Mouse (Mus musculus): Measurements from ENCODE around the gene Ttc32. TPM values are rescaled to one million over a fixed set of nuclear protein-coding genes. Genes with fewer than 3 reads are reported as not detected.
"Not testable (repeated sequence)": the region's sequence is repeated elsewhere in the genome, so short reads cannot be mapped to it uniquely, and the experiment has no call there.

Ttc32 gene
- polyA plus RNA-seq, 1 experiment from 2014 or later, result 8.9 TPM

- H3K27ac ChIP-seq (replicated peaks), result no peak overlapping the region
- no peak overlapping the region for H3K4me3 ChIP-seq (replicated peaks)
- 92% methylated on average over 13 of the region's 13 CpGs for WGBS
- H3K4me1 ChIP-seq, result no peaks in the 10 kb centered on the region
- no peaks in the 10 kb centered on the region for H3K9me3 ChIP-seq (replicated peaks)
- no peaks in the 10 kb centered on the region for H3K27me3 ChIP-seq (replicated peaks)
- H3K4me2 ChIP-seq, result no peak overlapping the region
- ATAC-seq (ENCODE audit: low FRiP score), result no peak
- peaks cover 20% of the 10 kb centered on the region for H3K36me3 ChIP-seq
- no peak overlapping the region for H3K9ac ChIP-seq (replicated peaks)
These were observed 5.1 kb upstream of the Ttc32 start for GRCm38 (mm10) chr12:9024736-9025135.

DNA sequence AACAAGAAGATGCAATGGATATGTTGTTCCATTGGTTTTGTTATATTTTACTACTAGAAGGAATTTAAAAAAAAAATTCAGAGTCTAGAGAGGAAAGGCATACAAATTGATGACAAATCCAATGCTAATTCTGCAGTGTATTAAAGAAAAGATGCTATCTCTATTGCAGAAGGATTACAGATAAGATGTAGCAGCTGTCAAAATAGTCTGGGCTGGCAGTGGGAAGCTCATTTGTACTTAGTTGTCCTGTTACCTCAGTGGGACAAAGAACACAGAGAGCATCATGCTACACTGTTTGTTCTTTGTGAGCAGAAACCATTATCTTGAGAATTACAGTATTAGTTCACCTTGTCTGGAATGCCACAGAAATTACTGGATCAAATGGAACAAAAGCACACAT, 3.0 kb upstream of the Ttc32 start:
- H3K27me3 ChIP-seq (replicated peaks), result no peaks in the 10 kb centered on the region
- no peak overlapping the region for H3K4me3 ChIP-seq (replicated peaks)
- no peaks in the 10 kb centered on the region for H3K9me3 ChIP-seq (replicated peaks)
- H3K4me1 ChIP-seq, result peaks cover 9% of the 10 kb centered on the region
- H3K9ac ChIP-seq (replicated peaks), result no peak overlapping the region
- H3K4me2 ChIP-seq, result no peak overlapping the region
- peaks cover 17% of the 10 kb centered on the region for H3K36me3 ChIP-seq
- H3K27ac ChIP-seq (replicated peaks), result no peak overlapping the region
- no peak for ATAC-seq (ENCODE audit: low FRiP score)

- H3K9me3 ChIP-seq (replicated peaks); ATAC-seq (ENCODE audit: low FRiP score); H3K27ac ChIP-seq (replicated peaks); H3K4me3 ChIP-seq (replicated peaks); H3K4me2 ChIP-seq; H3K9ac ChIP-seq (replicated peaks); H3K27me3 ChIP-seq (replicated peaks); H3K4me1 ChIP-seq: not testable (repeated sequence)
- 93% methylated on average over 7 of the region's 7 CpGs for WGBS
- H3K36me3 ChIP-seq, result peaks cover 17% of the 10 kb centered on the region
These were observed 981 bp upstream of the Ttc32 start for GRCm38 (mm10) chr12:9028816-9029215.

- ATAC-seq (ENCODE audit: low FRiP score), result peak; percentile 69
- Histone ChIP-seq H3K27me3 (replicated peaks) (no peaks in the 10 kb centered on the region), H3K4me3 (replicated peaks) (peak overlapping the region; percentile 60), H3K4me1 (peaks cover 9% of the 10 kb centered on the region), H3K27ac (replicated peaks) (peak overlapping the region; percentile 98), H3K36me3 (peaks cover 17% of the 10 kb centered on the region), H3K4me2 (peak overlapping the region; percentile 77), H3K9me3 (replicated peaks) (no peaks in the 10 kb centered on the region), H3K9ac (replicated peaks) (peak overlapping the region; percentile 82; the same call in 1 of the 2 replicates)
- WGBS, result 61% methylated on average over 4 of the region's 4 CpGs
These were observed 300 bp upstream of the Ttc32 start for GRCm38 (mm10) chr12:9029506-9029887.

DNA sequence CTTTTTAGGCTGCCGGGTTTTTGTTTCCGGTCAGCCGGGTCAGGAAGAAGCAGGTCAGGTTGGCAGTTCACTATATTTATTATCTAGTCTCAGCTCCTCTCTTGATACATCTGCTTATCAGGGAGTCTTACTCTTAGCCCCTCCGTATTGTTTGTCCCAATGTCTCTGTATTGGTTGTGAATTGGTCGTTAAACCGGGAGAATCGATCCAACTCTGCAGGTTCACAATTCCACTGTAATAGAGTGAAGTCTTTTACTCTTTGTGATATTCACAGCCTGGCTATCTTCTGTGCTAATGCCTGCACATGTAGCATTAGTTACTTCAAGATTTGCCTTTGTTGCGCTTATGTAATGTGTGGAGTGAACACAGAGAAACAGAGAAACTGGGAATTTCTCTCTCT, 1.4 kb downstream of the Ttc32 start:
- Histone ChIP-seq H3K4me2 (peak overlapping the region; percentile 77), H3K36me3 (peaks cover 14% of the 10 kb centered on the region), H3K27ac (replicated peaks) (no peak overlapping the region), H3K4me1 (peaks cover 9% of the 10 kb centered on the region), H3K9me3 (replicated peaks) (no peaks in the 10 kb centered on the region), H3K9ac (replicated peaks) (peak overlapping the region; percentile 82), H3K4me3 (replicated peaks) (peak overlapping the region; percentile 60), H3K27me3 (replicated peaks) (no peaks in the 10 kb centered on the region)
- ATAC-seq (ENCODE audit: low FRiP score), result no peak
- WGBS, result 57% methylated on average over 8 of the region's 8 CpGs

- no peak overlapping the region for H3K9ac ChIP-seq (replicated peaks)
- peaks cover 9% of the 10 kb centered on the region for H3K4me1 ChIP-seq
- H3K27me3 ChIP-seq (replicated peaks), result no peaks in the 10 kb centered on the region
- H3K4me3 ChIP-seq (replicated peaks), result no peak overlapping the region
- peaks cover 3% of the 10 kb centered on the region for H3K36me3 ChIP-seq
- H3K4me2 ChIP-seq, result no peak overlapping the region
- no peak overlapping the region for H3K27ac ChIP-seq (replicated peaks)
- H3K9me3 ChIP-seq (replicated peaks), result no peaks in the 10 kb centered on the region
- no peak for ATAC-seq (ENCODE audit: low FRiP score)
These were observed 3.3 kb downstream of the Ttc32 start for GRCm38 (mm10) chr12:9033140-9033539.

DNA sequence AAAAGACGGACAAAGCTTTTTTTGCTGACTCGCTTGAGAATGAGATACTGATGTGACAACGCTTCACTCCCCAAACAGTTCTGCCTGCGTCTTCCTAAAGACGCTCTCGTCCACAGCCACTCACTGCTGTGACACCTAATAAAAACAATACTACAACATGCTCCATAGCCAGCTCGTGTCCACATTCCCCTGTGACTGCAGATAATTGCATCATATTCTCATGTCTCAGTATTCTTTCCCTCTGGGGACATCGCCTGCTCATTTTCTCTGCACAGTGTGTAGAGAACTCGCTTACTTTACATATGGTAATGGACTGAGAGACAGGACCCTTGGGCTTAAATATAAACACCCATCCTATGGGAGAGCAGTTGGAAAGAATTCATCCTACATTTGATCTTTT, 6.6 kb downstream of the Ttc32 start:
- ATAC-seq (ENCODE audit: low FRiP score), result no peak
- H3K27ac ChIP-seq (replicated peaks), result no peak overlapping the region
- no peaks in the 10 kb centered on the region for H3K27me3 ChIP-seq (replicated peaks)
- no peak overlapping the region for H3K4me2 ChIP-seq
- peaks cover 1% of the 10 kb centered on the region; the same call in 1 of the 2 replicates for H3K4me1 ChIP-seq
- H3K36me3 ChIP-seq, result no peaks in the 10 kb centered on the region
- H3K9me3 ChIP-seq (replicated peaks), result no peaks in the 10 kb centered on the region
- no peak overlapping the region for H3K9ac ChIP-seq (replicated peaks)
- H3K4me3 ChIP-seq (replicated peaks), result no peak overlapping the region
- 71% methylated on average over 9 of the region's 9 CpGs for WGBS

DNA sequence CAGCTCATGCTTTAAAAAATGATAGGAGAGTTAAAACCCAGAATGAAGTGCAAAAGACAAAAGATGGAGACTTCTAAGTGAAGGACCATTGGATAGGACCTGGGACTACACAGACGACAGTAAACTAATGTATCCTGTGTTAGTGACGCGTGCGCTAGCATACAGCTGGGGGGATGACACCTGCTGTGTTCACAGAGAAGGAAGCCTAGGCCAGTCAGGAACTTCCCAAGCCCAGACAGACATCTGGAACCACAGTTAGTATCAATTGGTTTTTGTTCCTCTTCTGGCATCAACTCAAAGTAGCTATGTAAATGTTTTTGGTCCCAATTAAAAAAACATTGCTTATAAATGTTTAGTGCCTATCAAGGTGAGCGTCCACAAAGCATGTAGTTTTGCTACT, 10.4 kb downstream of the Ttc32 start:
- 74% methylated on average over 5 of the region's 5 CpGs for WGBS
- no peak for ATAC-seq (ENCODE audit: low FRiP score)

GRCm38 (mm10) chr12:9040686-9041085, 10.9 kb downstream of the Ttc32 start:
- H3K9ac ChIP-seq (replicated peaks), result no peak overlapping the region

More for the DNA sequence above, 10.4 kb downstream of the Ttc32 start:
- H3K4me1 ChIP-seq, result no peaks in the 10 kb centered on the region
- H3K9ac ChIP-seq (replicated peaks), result no peak overlapping the region
- no peak overlapping the region for H3K27ac ChIP-seq (replicated peaks)
- no peak overlapping the region for H3K4me2 ChIP-seq
- H3K9me3 ChIP-seq (replicated peaks), result no peaks in the 10 kb centered on the region
- no peak overlapping the region for H3K4me3 ChIP-seq (replicated peaks)
- H3K27me3 ChIP-seq (replicated peaks), result no peaks in the 10 kb centered on the region
- no peaks in the 10 kb centered on the region for H3K36me3 ChIP-seq

DNA sequence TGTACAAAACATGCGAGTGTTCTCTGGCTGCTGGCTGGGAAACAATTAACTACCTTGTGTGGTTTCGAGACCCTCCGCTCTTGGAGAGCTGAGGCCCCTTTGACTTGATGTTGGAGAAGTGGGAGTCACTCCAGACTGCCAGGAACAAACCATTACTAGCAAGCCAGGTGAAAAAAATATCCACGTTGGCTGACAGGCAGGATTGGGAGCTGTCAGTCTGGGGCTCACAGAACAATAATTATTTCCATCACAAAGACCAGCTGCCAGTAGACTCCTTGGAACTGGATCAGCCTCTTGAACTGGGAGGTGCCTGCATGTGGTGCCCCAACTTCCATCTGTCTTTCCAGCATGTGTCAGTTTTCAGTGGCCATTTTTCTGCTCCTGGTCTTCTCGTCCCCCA, 12.5 kb downstream of the Ttc32 start:
- Histone ChIP-seq H3K4me1 (no peaks in the 10 kb centered on the region), H3K36me3 (no peaks in the 10 kb centered on the region), H3K4me2 (no peak overlapping the region), H3K27me3 (replicated peaks) (no peaks in the 10 kb centered on the region), H3K9ac (replicated peaks) (no peak overlapping the region), H3K9me3 (replicated peaks) (no peaks in the 10 kb centered on the region), H3K27ac (replicated peaks) (no peak overlapping the region), H3K4me3 (replicated peaks) (no peak overlapping the region)
- ATAC-seq (ENCODE audit: low FRiP score), result no peak
- WGBS, result 87% methylated on average over 5 of the region's 5 CpGs

More at GRCm38 (mm10) chr12:9040686-9041085, 10.9 kb downstream of the Ttc32 start:
- Histone ChIP-seq H3K4me2 (no peak overlapping the region), H3K27me3 (replicated peaks) (no peaks in the 10 kb centered on the region), H3K36me3 (no peaks in the 10 kb centered on the region), H3K9me3 (replicated peaks) (no peaks in the 10 kb centered on the region), H3K27ac (replicated peaks) (no peak overlapping the region), H3K4me1 (no peaks in the 10 kb centered on the region), H3K4me3 (replicated peaks) (no peak overlapping the region)
- ATAC-seq (ENCODE audit: low FRiP score), result no peak
- 79% methylated on average over 7 of the region's 7 CpGs for WGBS

GRCm38 (mm10) chr12:9042759-9043158, 13.0 kb downstream of the Ttc32 start:
- 92% methylated on average over 3 of the region's 3 CpGs for WGBS
- no peak; the same call in 1 of the 2 replicates for ATAC-seq (ENCODE audit: low FRiP score)
- H3K9me3 ChIP-seq (replicated peaks), result no peaks in the 10 kb centered on the region

DNA sequence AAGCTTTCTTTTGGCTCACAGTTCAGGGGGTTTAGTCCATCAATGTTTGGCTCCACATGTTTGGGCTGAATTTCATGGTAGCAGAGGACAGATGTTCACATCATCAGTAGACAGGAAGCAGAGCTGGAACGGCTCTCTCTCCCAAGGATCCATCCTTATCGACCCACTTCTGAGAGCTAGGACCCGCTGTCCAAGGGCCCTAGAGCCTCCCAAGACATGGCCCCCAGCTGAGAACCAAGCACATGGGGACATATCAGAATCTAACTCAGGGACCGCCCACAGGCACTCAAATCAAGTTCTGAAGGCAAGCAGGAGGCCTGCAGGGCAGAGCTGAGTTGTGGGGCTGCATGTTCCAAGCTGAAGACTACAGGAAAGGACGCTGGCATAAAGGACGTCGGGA, 14.9 kb downstream of the Ttc32 start:
- H3K4me1 ChIP-seq, result no peaks in the 10 kb centered on the region
- no peak overlapping the region for H3K4me3 ChIP-seq (replicated peaks)
- no peaks in the 10 kb centered on the region for H3K27me3 ChIP-seq (replicated peaks)
- no peak overlapping the region for H3K27ac ChIP-seq (replicated peaks)
- no peak overlapping the region for H3K4me2 ChIP-seq
- H3K36me3 ChIP-seq, result no peaks in the 10 kb centered on the region
- 97% methylated on average over 7 of the region's 7 CpGs for WGBS
- no peak for ATAC-seq (ENCODE audit: low FRiP score)
- no peaks in the 10 kb centered on the region for H3K9me3 ChIP-seq (replicated peaks)
- no peak overlapping the region for H3K9ac ChIP-seq (replicated peaks)

More at GRCm38 (mm10) chr12:9042759-9043158, 13.0 kb downstream of the Ttc32 start:
- H3K36me3 ChIP-seq, result no peaks in the 10 kb centered on the region
- H3K9ac ChIP-seq (replicated peaks), result no peak overlapping the region
- H3K4me3 ChIP-seq (replicated peaks), result no peak overlapping the region
- H3K27me3 ChIP-seq (replicated peaks), result no peaks in the 10 kb centered on the region
- H3K4me1 ChIP-seq, result no peaks in the 10 kb centered on the region
- no peak overlapping the region for H3K27ac ChIP-seq (replicated peaks)
- H3K4me2 ChIP-seq, result no peak overlapping the region

GRCm38 (mm10) chr12:9046674-9047073, 16.9 kb downstream of the Ttc32 start:
- Histone ChIP-seq H3K9ac (replicated peaks) (no peak overlapping the region), H3K27me3 (replicated peaks) (0 out of 2 replicates have a peak, but pooled peaks cover 3% of the 10 kb centered on the region), H3K4me2 (no peak overlapping the region), H3K9me3 (replicated peaks) (no peaks in the 10 kb centered on the region), H3K4me1 (no peaks in the 10 kb centered on the region), H3K36me3 (no peaks in the 10 kb centered on the region), H3K4me3 (replicated peaks) (no peak overlapping the region), H3K27ac (replicated peaks) (no peak overlapping the region)
- ATAC-seq (ENCODE audit: low FRiP score), result no peak
- 82% methylated on average over 4 of the region's 4 CpGs for WGBS

All from neural tube, embryonic 15.5 days (tissue).